Mouse (Mus musculus): Measurements from ENCODE around the gene Slc52a3. TPM values are rescaled to one million over a fixed set of nuclear protein-coding genes. Genes with fewer than 3 reads are reported as not detected.

Slc52a3 gene
- polyA plus RNA-seq, 1 experiment from 2014 or later, result 16.3 TPM

DNA sequence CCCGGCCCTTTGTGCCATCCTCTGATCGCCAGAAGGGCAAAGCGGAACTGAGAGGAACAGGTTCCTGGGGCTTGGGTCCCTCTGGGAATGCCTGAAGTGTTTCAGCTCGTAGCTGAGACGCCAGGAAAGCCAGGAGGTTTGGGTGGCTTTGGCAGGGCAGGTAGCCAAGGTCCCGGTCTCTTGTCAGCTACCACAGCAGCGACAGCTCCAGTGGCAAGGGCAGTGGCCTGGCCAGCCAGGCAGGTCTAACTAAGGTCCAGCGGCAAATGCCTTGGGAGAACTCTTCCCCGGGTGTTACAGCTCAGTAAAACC lies 60.9 kb downstream of the Slc52a3 start:
- 73% methylated on average over 9 of the region's 9 CpGs for WGBS
- H3K4me2 ChIP-seq, result no peak overlapping the region
- no peaks in the 10 kb centered on the region for H3K36me3 ChIP-seq
- H3K4me3 ChIP-seq (replicated peaks), result no peak overlapping the region
- no peaks in the 10 kb centered on the region for H3K9me3 ChIP-seq (replicated peaks)
- 0 out of 2 replicates have a peak, but pooled peaks cover 2% of the 10 kb centered on the region for H3K4me1 ChIP-seq
- no peak for ATAC-seq (replicated peaks; ENCODE audit: low FRiP score)
- H3K9ac ChIP-seq, result no peak overlapping the region
- H3K27ac ChIP-seq, result no peak overlapping the region
- H3K27me3 ChIP-seq, result peaks cover 49% of the 10 kb centered on the region

MicroRNAs within 50 kb of the gene (microRNA counts, 519-probe panel; counts per million panel counts)
- 31.7 counts per million for microRNA mmu-miR-1953

Small RNAs within 50 kb of the gene (microRNA-seq; reads per million reads assigned to microRNA genes)
- gene Mir1953, result not detected

Other genes with a start within 250 kb of the Slc52a3 start
- 0.06 TPM in 1 of 2 replicates, not detected in the other for gene Rspo4, start 153.6 kb upstream of the Slc52a3 start, polyA plus RNA-seq (2015; fragmentation: Nextera tagmentation; extraction: Ambion mirVana)
- 2.1 and 2.7 TPM in 2 replicates for gene Angpt4, start 85.3 kb upstream of the Slc52a3 start, polyA plus RNA-seq (2015; fragmentation: Nextera tagmentation; extraction: Ambion mirVana)
- gene Fam110a, start 16.3 kb upstream of the Slc52a3 start, polyA plus RNA-seq (2015; fragmentation: Nextera tagmentation; extraction: Ambion mirVana), result 29.1 and 29.2 TPM in 2 replicates
- gene Scrt2, start 85.0 kb downstream of the Slc52a3 start, polyA plus RNA-seq (2015; fragmentation: Nextera tagmentation; extraction: Ambion mirVana), result 0.04 and 0.05 TPM in 2 replicates
- gene Srxn1, start 109.0 kb downstream of the Slc52a3 start, polyA plus RNA-seq (2015; fragmentation: Nextera tagmentation; extraction: Ambion mirVana), result 12.7 and 14.5 TPM in 2 replicates
- 13.5 TPM in 2 replicates for gene Tcf15, start 147.1 kb downstream of the Slc52a3 start, polyA plus RNA-seq (2015; fragmentation: Nextera tagmentation; extraction: Ambion mirVana)
- 93.4 and 101 TPM in 2 replicates for gene Csnk2a1, start 230.3 kb downstream of the Slc52a3 start, polyA plus RNA-seq (2015; fragmentation: Nextera tagmentation; extraction: Ambion mirVana)